Mouse (Mus musculus): ENCODE results near the gene Cox6a1.

DNA sequence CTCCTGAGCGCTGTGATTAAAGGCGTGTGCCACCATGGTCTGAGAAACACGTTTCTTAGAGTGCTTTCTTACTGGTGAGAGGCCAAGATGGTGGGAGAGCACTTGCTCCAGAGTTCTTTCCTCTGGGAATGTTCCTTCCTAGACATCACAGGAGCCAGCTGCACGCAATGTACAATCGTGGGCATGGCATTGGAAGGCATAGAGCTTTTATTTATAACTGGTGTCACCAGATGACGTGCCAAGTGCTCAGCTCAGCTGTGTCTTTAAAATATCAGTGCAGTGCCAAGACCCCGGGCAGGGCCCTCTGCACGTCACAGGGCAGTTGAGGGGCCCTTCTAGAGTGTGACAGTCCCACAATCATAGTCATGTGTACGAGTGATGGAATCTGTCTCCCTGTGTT, 17.8 kb downstream of the Cox6a1 start:
- TF ChIP-seq CTCF (IDR thresholded peaks at IDR 0.05; ENCODE audit: borderline replicate concordance, insufficient read depth, low read length) (no peak), POLR2A (IDR thresholded peaks at IDR 0.05; ENCODE audit: low read depth, low read length) (no peak)
